Mouse (Mus musculus): ENCODE results near the gene Tmem167b.

The Tmem167b gene

DNA sequence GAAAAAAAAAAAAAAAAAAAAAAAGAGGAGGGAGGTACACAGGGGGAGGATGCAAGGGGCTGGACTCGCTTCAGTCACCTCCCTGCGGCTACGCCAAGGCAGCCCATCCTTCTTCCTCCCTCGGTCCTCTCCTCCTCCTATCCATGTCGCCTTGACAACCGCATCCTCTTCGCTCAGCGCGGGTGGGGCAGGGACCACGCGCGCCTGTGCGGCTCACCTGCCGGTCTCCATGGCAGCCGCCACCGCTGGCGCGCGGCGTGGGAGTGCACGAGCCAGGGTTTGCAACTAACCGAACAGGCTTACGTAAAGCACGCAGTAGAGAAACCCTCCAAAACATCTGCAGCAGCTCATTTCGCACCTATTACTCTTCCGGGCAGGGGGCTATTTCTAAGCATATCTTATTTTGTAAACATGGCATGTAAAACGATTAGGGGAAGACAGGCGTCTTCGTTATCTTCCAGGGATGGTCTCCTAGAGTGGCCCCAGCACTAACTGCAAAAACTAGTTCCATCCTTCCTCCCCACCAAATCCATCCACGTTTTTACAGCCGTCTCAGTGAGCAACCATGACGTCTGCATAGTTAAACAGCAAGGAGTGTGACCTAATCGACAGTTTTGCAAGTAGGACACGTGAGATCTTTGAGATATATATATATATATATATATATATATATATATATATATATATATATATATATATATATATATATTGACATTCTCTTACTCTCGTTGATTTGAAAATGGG lies 25.6 kb downstream of the Tmem167b start, which contains the start of gene 5330417C22Rik:
Gene 5330417C22Rik, minus strand, starts transcription at position 20 of the 744 bp plus-strand sequence.
- no peak for DNase-seq (ENCODE audit: low spot score)

DNA sequence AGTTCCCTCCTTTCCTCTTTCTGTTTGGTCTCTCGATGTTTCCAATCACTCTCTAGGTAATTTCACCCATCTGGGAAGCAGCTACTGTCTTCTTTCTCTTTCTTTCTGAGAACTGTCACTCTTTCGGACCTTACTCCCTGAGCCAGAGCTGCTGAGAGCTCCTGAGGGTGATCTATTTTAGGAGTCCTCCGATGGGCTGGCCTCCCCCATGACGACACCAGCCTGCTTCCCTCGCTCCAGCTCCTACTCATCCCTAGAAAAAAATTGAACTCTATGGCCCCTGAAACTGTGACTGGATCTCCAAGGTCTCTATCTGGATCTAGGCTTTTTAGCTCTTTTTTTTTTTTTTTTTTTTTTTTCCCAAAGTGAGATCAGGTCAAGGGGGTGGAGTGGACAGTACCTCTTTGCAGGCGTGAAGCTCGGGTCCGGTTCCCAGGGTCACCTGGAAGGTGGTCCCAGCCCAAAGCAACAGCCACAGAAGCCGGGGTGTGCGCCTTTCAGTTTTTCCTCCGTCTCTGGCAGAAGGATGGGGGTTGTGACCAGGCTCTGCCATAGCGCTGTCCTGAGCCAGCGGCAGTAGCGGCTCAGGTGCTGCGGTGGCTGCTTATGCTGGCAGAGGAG lies 26.3 kb downstream of the Tmem167b start:
- DNase-seq (ENCODE audit: low spot score) = no peak

- DNase-seq (ENCODE audit: low spot score) = no peak
These were observed 28.3 kb downstream of the Tmem167b start, which contains the start of gene 1700013F07Rik for GRCm38 (mm10) chr3:108533951-108534350. Gene 1700013F07Rik, plus strand, starts transcription at chr3:108534150.

GRCm38 (mm10) chr3:108533114-108533885 lies 29.0 kb downstream of the Tmem167b start:
- no peak for DNase-seq (ENCODE audit: low spot score)

DNA sequence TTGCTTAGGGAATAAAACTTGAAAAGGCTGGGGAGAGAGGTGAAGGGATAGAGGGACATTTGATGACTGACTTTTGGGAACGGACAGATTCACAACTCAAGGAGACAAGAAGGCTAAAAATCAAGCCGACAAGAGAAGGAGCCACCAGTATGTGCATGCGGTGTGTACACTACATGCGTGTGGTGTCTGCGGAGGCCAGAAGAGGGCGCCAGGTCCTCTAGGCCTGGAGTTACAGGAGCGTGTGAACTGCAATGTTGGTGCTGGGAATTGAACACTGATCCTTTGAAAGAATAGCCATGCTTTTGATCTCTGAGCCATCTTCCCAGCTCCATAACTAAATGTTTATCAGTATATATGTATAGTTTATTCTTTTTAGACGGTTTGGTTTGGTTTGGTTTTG lies 33.8 kb downstream of the Tmem167b start:
- DNase-seq (ENCODE audit: low spot score) = no peak

GRCm38 (mm10) chr3:108523415-108523814 lies 38.9 kb downstream of the Tmem167b start:
- no peak for DNase-seq (ENCODE audit: low spot score)

DNA sequence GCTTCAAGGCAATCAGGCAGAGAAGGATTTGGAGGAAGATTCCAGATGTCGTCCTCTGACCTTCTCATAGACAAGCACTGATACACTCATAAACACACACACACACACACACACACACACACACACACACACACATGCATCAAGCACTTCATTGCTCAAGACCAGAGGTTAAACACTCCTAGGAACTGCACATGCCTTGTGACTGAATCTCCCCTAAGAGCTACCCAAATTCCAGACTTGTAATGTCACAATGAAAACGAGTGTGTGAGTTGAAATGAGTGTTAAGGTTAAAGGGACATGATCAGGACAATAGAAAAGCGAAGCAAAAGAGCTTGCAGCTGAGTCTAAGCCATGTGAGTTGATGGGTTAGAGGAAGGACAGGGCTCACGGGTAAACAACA lies 44.0 kb downstream of the Tmem167b start:
- no peak for DNase-seq (ENCODE audit: low spot score)

DNA sequence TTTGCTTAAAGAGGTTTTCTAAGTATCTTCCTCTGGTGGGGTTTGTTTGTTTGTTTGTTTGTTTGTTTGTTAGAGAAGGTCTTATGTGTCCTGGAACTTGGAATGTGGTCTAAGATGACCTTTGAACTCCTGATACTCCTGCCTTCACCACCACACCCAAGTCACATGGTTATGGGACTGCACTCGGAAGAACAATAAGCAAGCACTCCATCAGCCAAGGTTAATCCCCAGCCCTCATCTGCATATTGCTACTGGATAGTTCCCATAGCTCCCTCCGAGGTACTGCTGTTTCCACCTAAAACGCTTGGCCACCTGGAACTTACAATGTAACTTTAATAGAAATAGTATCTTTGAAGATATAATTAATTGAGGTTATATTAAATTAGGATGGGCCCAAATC lies 48.8 kb downstream of the Tmem167b start:
- DNase-seq (ENCODE audit: low spot score) = no peak

DNA sequence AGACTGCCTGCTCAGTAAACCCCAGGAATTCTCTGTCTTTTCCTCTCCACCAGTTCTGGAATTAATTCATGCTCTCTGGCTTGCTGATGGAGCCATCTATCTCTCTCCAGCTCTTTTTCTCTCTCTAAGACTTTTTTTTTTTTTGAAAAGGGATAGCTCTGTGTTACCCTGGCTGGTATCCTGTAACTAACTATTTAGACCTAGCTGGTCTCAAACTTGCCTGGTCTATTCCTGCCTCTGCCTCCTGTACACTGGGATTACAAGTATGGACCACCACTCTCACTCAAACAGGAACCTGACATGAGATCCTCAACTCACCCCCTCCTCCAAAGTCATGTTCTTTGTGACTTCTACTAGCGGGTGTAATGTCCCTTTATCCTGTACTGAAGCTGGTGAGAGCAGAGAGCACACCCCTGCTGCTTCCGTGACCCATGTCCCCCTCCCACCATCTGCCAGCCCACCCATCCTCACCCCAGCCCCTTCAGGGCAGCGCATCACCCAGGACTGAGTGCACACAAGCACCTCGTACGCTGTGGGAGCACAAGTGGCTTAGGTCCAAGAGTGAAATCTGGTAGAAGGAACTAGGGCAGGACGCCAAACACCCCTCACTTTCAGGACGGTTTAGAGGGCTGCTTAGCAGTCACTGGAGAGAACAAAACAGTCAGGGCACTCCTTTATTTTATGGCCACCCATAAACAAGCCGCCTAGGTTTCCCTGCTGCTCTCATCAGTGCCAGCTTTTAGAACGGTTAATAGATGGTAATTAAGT lies 51.4 kb downstream of the Tmem167b start:
- no peak for DNase-seq (ENCODE audit: low spot score)

DNA sequence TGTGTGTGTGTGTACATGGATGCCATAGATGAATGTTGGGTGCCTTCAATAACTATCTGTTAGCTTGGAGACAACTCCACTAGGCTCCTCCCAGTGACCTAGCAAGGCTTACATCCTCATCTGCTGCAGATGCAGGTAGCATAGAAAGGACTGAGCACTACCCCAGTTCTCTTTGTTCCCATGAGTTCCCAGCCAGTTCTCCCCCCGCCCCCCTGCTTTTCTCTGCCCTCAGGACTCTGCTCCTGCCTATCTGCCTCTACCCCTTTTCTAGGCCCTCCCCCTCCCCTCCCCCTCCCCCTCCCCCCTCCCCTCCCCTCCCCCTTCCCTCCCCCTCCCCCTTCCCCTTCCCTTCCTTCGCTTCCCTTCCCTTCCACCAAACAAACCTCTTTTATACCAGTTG lies 52.1 kb downstream of the Tmem167b start:
- DNase-seq (ENCODE audit: low spot score) = no peak

- DNase-seq (ENCODE audit: low spot score) = no peak
These were observed 53.4 kb downstream of the Tmem167b start for GRCm38 (mm10) chr3:108508745-108509474.
